In the genomic region with DNA sequence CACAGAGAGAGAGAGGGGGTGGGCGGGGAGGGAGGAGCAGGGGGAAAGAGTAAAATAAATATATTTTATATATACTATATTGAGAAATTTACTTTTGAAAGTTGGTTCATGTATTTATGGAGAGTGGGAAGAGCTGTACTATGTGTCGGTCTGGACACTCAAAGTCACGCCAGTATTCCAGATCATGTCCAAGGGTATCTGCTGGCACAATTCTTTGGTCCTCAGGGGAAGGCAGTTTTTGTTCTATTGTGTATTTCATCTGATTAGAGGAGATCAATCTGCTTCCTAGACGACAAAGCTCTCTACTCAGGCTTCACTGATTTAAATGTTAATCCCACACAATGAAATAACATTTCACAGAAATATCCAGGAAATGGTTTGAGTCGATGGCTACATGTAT, we compare ENCODE assay signal across 28 mouse cellular contexts.
"Had no signal": no experiment of that assay in that cellular context is flagged by ENCODE, and none has a peak within 500 bp of the region (broad histone marks: within the 10 kb centered on the region; RNA-seq: fewer than 3 reads in every experiment).

No protein-coding gene starts in this region.

- H3K27ac ChIP-seq: embryonic facial prominence, embryonic 10.5 days; embryonic facial prominence, embryonic 12.5 days; embryonic facial prominence, embryonic 13.5 days; embryonic facial prominence, embryonic 15.5 days; forebrain, embryonic 10.5 days; forebrain, embryonic 12.5 days; forebrain, embryonic 13.5 days; forebrain, embryonic 15.5 days; gastrocnemius, adult 2 months; heart, adult 2 months had no signal

- H3K4me1 ChIP-seq: embryonic facial prominence, embryonic 10.5 days; embryonic facial prominence, embryonic 12.5 days; embryonic facial prominence, embryonic 13.5 days; embryonic facial prominence, embryonic 15.5 days; forebrain, embryonic 12.5 days; forebrain, embryonic 13.5 days; forebrain, embryonic 15.5 days had no signal

- DNase-seq: cerebellum, adult 8-10 months; cerebellum, adult 9-10 months; cerebellum, adult 9-11 months; cerebellum, postnatal 10 days; cerebellum, postnatal 14 days; cerebellum, postnatal 25 days; cerebellum, postnatal 36 days; embryo, embryonic 11 days; forebrain, postnatal 0 days; gastrocnemius, adult 2 months; gastrocnemius, postnatal 10 days; gastrocnemius, postnatal 14 days; gastrocnemius, postnatal 25 days; gastrocnemius, postnatal 36 days; heart, adult 11 months; heart, adult 18-20 months; heart, adult 2 months had no signal

- ATAC-seq: forebrain, embryonic 13.5 days; forebrain, embryonic 14.5 days; forebrain, embryonic 15.5 days; forebrain, embryonic 16.5 days; forebrain, postnatal 0 days had no signal

- H3K4me3 ChIP-seq: embryonic facial prominence, embryonic 10.5 days; embryonic facial prominence, embryonic 12.5 days; embryonic facial prominence, embryonic 13.5 days; embryonic facial prominence, embryonic 15.5 days; erythroblast, embryonic 14.5 days; forebrain, embryonic 10.5 days; forebrain, embryonic 12.5 days; forebrain, embryonic 13.5 days; forebrain, embryonic 15.5 days; gastrocnemius, adult 2 months; heart, adult 2 months had no signal

- H3K9ac ChIP-seq: embryonic facial prominence, embryonic 12.5 days; embryonic facial prominence, embryonic 13.5 days; embryonic facial prominence, embryonic 15.5 days; forebrain, embryonic 12.5 days; forebrain, embryonic 13.5 days; forebrain, embryonic 15.5 days; forebrain, postnatal 0 days had no signal

- H3K4me2 ChIP-seq: embryonic facial prominence, embryonic 12.5 days; embryonic facial prominence, embryonic 13.5 days; embryonic facial prominence, embryonic 15.5 days; forebrain, embryonic 12.5 days; forebrain, embryonic 13.5 days; forebrain, embryonic 15.5 days had no signal

- H3K36me3 ChIP-seq: embryonic facial prominence, embryonic 10.5 days; embryonic facial prominence, embryonic 12.5 days; embryonic facial prominence, embryonic 13.5 days; embryonic facial prominence, embryonic 15.5 days; forebrain, embryonic 10.5 days; forebrain, embryonic 12.5 days; forebrain, embryonic 15.5 days had no signal

- H3K27me3 ChIP-seq: embryonic facial prominence, embryonic 12.5 days; embryonic facial prominence, embryonic 13.5 days; embryonic facial prominence, embryonic 15.5 days; forebrain, embryonic 12.5 days; forebrain, embryonic 13.5 days; forebrain, embryonic 15.5 days had no signal

- H3K9me3 ChIP-seq: embryonic facial prominence, embryonic 10.5 days; embryonic facial prominence, embryonic 12.5 days; embryonic facial prominence, embryonic 13.5 days; embryonic facial prominence, embryonic 15.5 days; forebrain, embryonic 10.5 days; forebrain, embryonic 12.5 days; forebrain, embryonic 13.5 days; forebrain, embryonic 15.5 days had no signal
